ENCODE assay signal across 18 mouse cellular contexts in the genomic region with DNA sequence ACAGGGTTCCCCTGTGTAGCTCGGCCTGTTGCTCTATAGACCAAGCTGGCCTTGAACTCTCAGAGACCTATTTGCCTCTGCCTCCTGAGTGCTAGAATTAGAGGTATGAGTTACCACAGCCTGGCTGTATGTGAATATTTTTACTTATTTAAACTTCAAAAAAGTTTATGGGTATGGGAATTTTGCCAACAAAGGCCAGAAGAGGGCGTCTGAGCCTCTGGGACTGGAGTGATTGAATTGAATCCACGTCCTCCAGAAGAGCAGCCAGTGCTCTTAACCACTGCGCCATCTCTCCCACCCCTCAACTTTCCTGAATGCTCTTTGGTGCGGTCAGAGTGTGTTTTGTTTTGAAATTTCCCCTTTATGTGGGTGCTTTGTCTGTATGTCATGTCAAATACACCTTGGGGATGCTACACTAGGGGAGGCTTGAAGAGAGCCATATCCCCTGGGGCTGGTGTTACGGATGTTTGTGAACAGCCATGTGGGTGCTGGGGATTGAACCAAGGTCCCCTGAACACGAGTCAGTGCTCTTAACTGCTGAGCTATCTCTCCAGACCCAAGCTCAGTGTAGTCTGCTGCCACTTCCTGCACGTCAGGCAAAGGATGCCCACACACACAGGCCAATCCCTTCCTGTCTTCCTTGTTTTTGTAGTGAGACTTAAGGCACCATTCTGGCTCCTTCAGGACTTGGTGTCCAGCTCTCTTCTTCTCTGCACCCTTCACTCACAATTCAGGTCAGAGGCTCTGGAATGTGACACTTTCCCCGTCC. TPM values are rescaled to one million over a fixed set of nuclear protein-coding genes. Genes with fewer than 3 reads are reported as not detected.
DNase-seq lines count a peak whose midpoint lies in the region; ATAC-seq and TF ChIP-seq lines count a peak whose summit lies in the region.
"Had no signal": no experiment of that assay in that cellular context is flagged by ENCODE, and none has a peak within 500 bp of the region (broad histone marks: within the 10 kb centered on the region; RNA-seq: fewer than 3 reads in every experiment).

No protein-coding gene starts in this region.

- peak overlapping the region; percentile 18; the same call in 1 of the 2 replicates for H3K27ac ChIP-seq in layer of hippocampus, adult 2 months
- H3K27ac ChIP-seq: embryonic facial prominence, embryonic 10.5 days; hindbrain, embryonic 14.5 days; limb, embryonic 15.5 days had no signal

- ATAC-seq in megakaryocyte progenitor cell, adult 5-6 weeks (replicated peaks; ENCODE audit: poor library complexity): no peak
- ATAC-seq: forebrain, postnatal 0 days had no signal

- peak; percentile 28 for DNase-seq in adrenal gland, postnatal 14 days
- DNase-seq in adrenal gland, postnatal 25 days: no peak
- no peak for DNase-seq in layer of hippocampus, adult 2 months (ENCODE audit: low spot score in 2 of 2)
- DNase-seq in layer of hippocampus, adult 18-20 months (ENCODE audit: low spot score in 2 of 2): no peak
- peak; percentile 16 for DNase-seq in retina, embryonic 14.5 days (ENCODE audit: low spot score)
- no peak for DNase-seq in retina, postnatal 1 day
- DNase-seq in testis, postnatal 14 days (ENCODE audit: low spot score): no peak
- DNase-seq: B cell, adult 2 months; cerebellum, postnatal 10 days; forebrain, postnatal 0 days; gastrocnemius, postnatal 10 days; heart, postnatal 10 days; right cerebral cortex, postnatal 14 days had no signal

- H3K4me3 ChIP-seq in layer of hippocampus, adult 2 months: no peak overlapping the region
- H3K4me3 ChIP-seq: embryonic facial prominence, embryonic 10.5 days; erythroblast, embryonic 14.5 days; limb, embryonic 15.5 days had no signal

- peak; percentile 38 for TF ChIP-seq CTCF in layer of hippocampus, adult 2 months (conservative IDR thresholded peaks at IDR 0.05)

RNA-seq across cellular contexts. Expression of gene Txn2, which starts 5.4 kb away (rescaled TPM):
- 430 and 443 TPM in 2 replicates for total RNA-seq in adrenal gland, postnatal 14 days (2021)
- total RNA-seq in adrenal gland, postnatal 25 days (2021): 483 and 599 TPM in 2 replicates
- 100 to 1,000 TPM; 119 to 136 TPM for total RNA-seq in layer of hippocampus, adult 2 months (2021)
- 100 to 1,000 TPM; 134 to 140 TPM for total RNA-seq in layer of hippocampus, adult 18-20 months (2021)
- total RNA-seq in megakaryocyte progenitor cell, adult 5-6 weeks (2015): 196 and 255 TPM in 2 replicates
- total RNA-seq in megakaryocyte progenitor cell, adult 5-6 weeks (2017): 44.4 and 60.6 TPM in 2 replicates

RNA-seq across cellular contexts. Expression of gene Foxred2, which starts 33.1 kb away (rescaled TPM):
- total RNA-seq in adrenal gland, postnatal 14 days (2021): 3.3 and 4.4 TPM in 2 replicates
- total RNA-seq in adrenal gland, postnatal 25 days (2021): 2.7 and 4.2 TPM in 2 replicates
- total RNA-seq in layer of hippocampus, adult 2 months (2021): 10 to 100 TPM; 11.1 to 11.7 TPM
- 1 to 10 TPM; 9.6 to 9.8 TPM for total RNA-seq in layer of hippocampus, adult 18-20 months (2021)
- 15.9 and 19.4 TPM in 2 replicates for total RNA-seq in megakaryocyte progenitor cell, adult 5-6 weeks (2015)
- 15.0 and 16.2 TPM in 2 replicates for total RNA-seq in megakaryocyte progenitor cell, adult 5-6 weeks (2017)

RNA-seq across cellular contexts. Expression of gene Eif3d, which starts 47.2 kb away (rescaled TPM):
- total RNA-seq in adrenal gland, postnatal 14 days (2021): 152 and 167 TPM in 2 replicates
- total RNA-seq in adrenal gland, postnatal 25 days (2021): 140 and 156 TPM in 2 replicates
- total RNA-seq in layer of hippocampus, adult 2 months (2021): 100 to 1,000 TPM in 1 of 2 experiments, 10 to 100 TPM in 1; 94.7 to 103 TPM
- 100 to 1,000 TPM in 1 of 2 experiments, 10 to 100 TPM in 1; 94.5 to 103 TPM for total RNA-seq in layer of hippocampus, adult 18-20 months (2021)
- 184 and 226 TPM in 2 replicates for total RNA-seq in megakaryocyte progenitor cell, adult 5-6 weeks (2015)
- 249 and 254 TPM in 2 replicates for total RNA-seq in megakaryocyte progenitor cell, adult 5-6 weeks (2017)

Comparison
In these comparisons a context has a peak if more than half of its experiments do, and no peak if none do; other contexts are left out.
1. DNase-seq: peak in adrenal gland, postnatal 14 days (single experiment) and retina, embryonic 14.5 days (single experiment); none in adrenal gland, postnatal 25 days (single experiment), layer of hippocampus, adult 2 months (0 of 2), layer of hippocampus, adult 18-20 months (0 of 2), retina, postnatal 1 day (single experiment) and testis, postnatal 14 days (single experiment).